Mouse (Mus musculus): Measurements from ENCODE around the gene Tceal1. TPM values are rescaled to one million over a fixed set of nuclear protein-coding genes. Genes with fewer than 3 reads are reported as not detected.
"Not testable (repeated sequence)": the region's sequence is repeated elsewhere in the genome, so short reads cannot be mapped to it uniquely, and the experiment has no call there.

The Tceal1 gene
- polyA plus RNA-seq, 1 experiment from 2014 or later: 2.9 TPM

- Histone ChIP-seq H3K36me3 (ENCODE audit: control insufficient read depth, insufficient read depth, low read length) (no peaks in the 10 kb centered on the region), H3K4me2 (peak overlapping the region; percentile 60), H3K27me3 (replicated peaks; ENCODE audit: control insufficient read depth, insufficient read depth, low read length) (no peaks in the 10 kb centered on the region), H3K9me3 (ENCODE audit: control insufficient read depth, low read length) (no peaks in the 10 kb centered on the region), H3K27ac (ENCODE audit: low read depth, low read length) (no peak overlapping the region), H3K4me1 (replicated peaks; ENCODE audit: control insufficient read depth, insufficient read depth, low read length) (no peaks in the 10 kb centered on the region), H3K4me3 (ENCODE audit: low read depth, low read length) (peak overlapping the region; percentile 47), H3K9ac (ENCODE audit: low read depth, low read length) (peak overlapping the region; percentile 21)
- 14% methylated on average over 15 of the region's 18 CpGs for WGBS
- peak; percentile 60 for ATAC-seq (replicated peaks; ENCODE audit: low FRiP score)
- DNase-seq (ENCODE audit: low spot score): peak; percentile 36
Observed at GRCm38 (mm10) chrX:136708168-136708681, 443 bp downstream of the Tceal1 start.

GRCm38 (mm10) chrX:136708782-136709181 is 1.0 kb downstream of the Tceal1 start:
- H3K27me3 ChIP-seq (replicated peaks; ENCODE audit: control insufficient read depth, insufficient read depth, low read length): no peaks in the 10 kb centered on the region
- H3K9ac ChIP-seq (ENCODE audit: low read depth, low read length): peak overlapping the region; percentile 21
- H3K36me3 ChIP-seq (ENCODE audit: control insufficient read depth, insufficient read depth, low read length): no peaks in the 10 kb centered on the region
- H3K9me3 ChIP-seq (ENCODE audit: control insufficient read depth, low read length): no peaks in the 10 kb centered on the region
- no peak for DNase-seq (ENCODE audit: low spot score)
- H3K4me1 ChIP-seq (replicated peaks; ENCODE audit: control insufficient read depth, insufficient read depth, low read length): no peaks in the 10 kb centered on the region
- H3K4me2 ChIP-seq: peak overlapping the region; percentile 60
- H3K27ac ChIP-seq (ENCODE audit: low read depth, low read length): no peak overlapping the region
- no peak for ATAC-seq (replicated peaks; ENCODE audit: low FRiP score)
- WGBS: 23% methylated on average over 14 of the region's 14 CpGs
- H3K4me3 ChIP-seq (ENCODE audit: low read depth, low read length): peak overlapping the region; percentile 47

- H3K4me3 ChIP-seq (ENCODE audit: low read depth, low read length); ATAC-seq (replicated peaks; ENCODE audit: low FRiP score); H3K27ac ChIP-seq (ENCODE audit: low read depth, low read length); H3K4me2 ChIP-seq; H3K36me3 ChIP-seq (ENCODE audit: control insufficient read depth, insufficient read depth, low read length); H3K27me3 ChIP-seq (replicated peaks; ENCODE audit: control insufficient read depth, insufficient read depth, low read length); H3K9ac ChIP-seq (ENCODE audit: low read depth, low read length); H3K4me1 ChIP-seq (replicated peaks; ENCODE audit: control insufficient read depth, insufficient read depth, low read length); H3K9me3 ChIP-seq (ENCODE audit: control insufficient read depth, low read length); DNase-seq (ENCODE audit: low spot score): not testable (repeated sequence)
- WGBS: 72% methylated on average over 2 of the region's 3 CpGs
Observed at GRCm38 (mm10) chrX:136714742-136715474, 7.1 kb downstream of the Tceal1 start.

- Histone ChIP-seq H3K9me3 (ENCODE audit: control insufficient read depth, low read length) (no peaks in the 10 kb centered on the region), H3K4me2 (no peak overlapping the region), H3K27ac (ENCODE audit: low read depth, low read length) (no peak overlapping the region), H3K4me3 (ENCODE audit: low read depth, low read length) (no peak overlapping the region), H3K27me3 (replicated peaks; ENCODE audit: control insufficient read depth, insufficient read depth, low read length) (no peaks in the 10 kb centered on the region), H3K9ac (ENCODE audit: low read depth, low read length) (no peak overlapping the region), H3K4me1 (replicated peaks; ENCODE audit: control insufficient read depth, insufficient read depth, low read length) (no peaks in the 10 kb centered on the region), H3K36me3 (ENCODE audit: control insufficient read depth, insufficient read depth, low read length) (no peaks in the 10 kb centered on the region)
- 82% methylated on average over 4 of the region's 4 CpGs for WGBS
- ATAC-seq (replicated peaks; ENCODE audit: low FRiP score) (no peak), DNase-seq (ENCODE audit: low spot score) (no peak)
Observed at GRCm38 (mm10) chrX:136732016-136732415, 24.2 kb downstream of the Tceal1 start.

GRCm38 (mm10) chrX:136740087-136740790 is 32.5 kb downstream of the Tceal1 start:
- no peak for DNase-seq (ENCODE audit: low spot score)
- H3K4me2 ChIP-seq: peak overlapping the region; percentile 68
- H3K9me3 ChIP-seq (ENCODE audit: control insufficient read depth, low read length): no peaks in the 10 kb centered on the region
- H3K9ac ChIP-seq (ENCODE audit: low read depth, low read length): peak overlapping the region; percentile 68
- peak overlapping the region; percentile 60 for H3K4me3 ChIP-seq (ENCODE audit: low read depth, low read length)
- no peaks in the 10 kb centered on the region for H3K27me3 ChIP-seq (replicated peaks; ENCODE audit: control insufficient read depth, insufficient read depth, low read length)
- peak overlapping the region; percentile 59; the same call in 1 of the 2 replicates for H3K27ac ChIP-seq (ENCODE audit: low read depth, low read length)
- ATAC-seq (replicated peaks; ENCODE audit: low FRiP score): no peak
- H3K4me1 ChIP-seq (replicated peaks; ENCODE audit: control insufficient read depth, insufficient read depth, low read length): 0 out of 2 replicates have a peak, but pooled peaks cover 2% of the 10 kb centered on the region
- WGBS: 22% methylated on average over 15 of the region's 15 CpGs
- no peaks in the 10 kb centered on the region for H3K36me3 ChIP-seq (ENCODE audit: control insufficient read depth, insufficient read depth, low read length)

GRCm38 (mm10) chrX:136740791-136741650 is 33.2 kb downstream of the Tceal1 start:
- peak; percentile 75 for DNase-seq (ENCODE audit: low spot score)
- H3K4me2 ChIP-seq: peak overlapping the region; percentile 67; the same call in 1 of the 2 replicates

GRCm38 (mm10) chrX:136741651-136742201 is 33.9 kb downstream of the Tceal1 start:
- H3K27me3 ChIP-seq (replicated peaks; ENCODE audit: control insufficient read depth, insufficient read depth, low read length): no peaks in the 10 kb centered on the region
- H3K4me1 ChIP-seq (replicated peaks; ENCODE audit: control insufficient read depth, insufficient read depth, low read length): 0 out of 2 replicates have a peak, but pooled peaks cover 2% of the 10 kb centered on the region
- H3K9ac ChIP-seq (ENCODE audit: low read depth, low read length): peak overlapping the region; percentile 63
- 18% methylated on average over 44 of the region's 46 CpGs for WGBS
- ATAC-seq (replicated peaks; ENCODE audit: low FRiP score) (peak; percentile 79), DNase-seq (ENCODE audit: low spot score) (peak; percentile 81)
- H3K36me3 ChIP-seq (ENCODE audit: control insufficient read depth, insufficient read depth, low read length): no peaks in the 10 kb centered on the region
- peak overlapping the region; percentile 67 for H3K4me2 ChIP-seq
- H3K4me3 ChIP-seq (ENCODE audit: low read depth, low read length): peak overlapping the region; percentile 46
- H3K27ac ChIP-seq (ENCODE audit: low read depth, low read length): peak overlapping the region; percentile 79
- no peaks in the 10 kb centered on the region for H3K9me3 ChIP-seq (ENCODE audit: control insufficient read depth, low read length)

More at GRCm38 (mm10) chrX:136740791-136741650, 33.2 kb downstream of the Tceal1 start:
- Histone ChIP-seq H3K9me3 (ENCODE audit: control insufficient read depth, low read length) (no peaks in the 10 kb centered on the region), H3K36me3 (ENCODE audit: control insufficient read depth, insufficient read depth, low read length) (no peaks in the 10 kb centered on the region), H3K27me3 (replicated peaks; ENCODE audit: control insufficient read depth, insufficient read depth, low read length) (no peaks in the 10 kb centered on the region), H3K4me3 (ENCODE audit: low read depth, low read length) (peak overlapping the region; percentile 60), H3K4me1 (replicated peaks; ENCODE audit: control insufficient read depth, insufficient read depth, low read length) (0 out of 2 replicates have a peak, but pooled peaks cover 2% of the 10 kb centered on the region), H3K27ac (ENCODE audit: low read depth, low read length) (peak overlapping the region; percentile 79), H3K9ac (ENCODE audit: low read depth, low read length) (peak overlapping the region; percentile 68)
- ATAC-seq (replicated peaks; ENCODE audit: low FRiP score): peak; percentile 95
- WGBS: 20% methylated on average over 39 of the region's 39 CpGs

- Histone ChIP-seq H3K36me3 (ENCODE audit: control insufficient read depth, insufficient read depth, low read length) (no peaks in the 10 kb centered on the region), H3K4me1 (replicated peaks; ENCODE audit: control insufficient read depth, insufficient read depth, low read length) (0 out of 2 replicates have a peak, but pooled peaks cover 2% of the 10 kb centered on the region), H3K27me3 (replicated peaks; ENCODE audit: control insufficient read depth, insufficient read depth, low read length) (no peaks in the 10 kb centered on the region), H3K4me3 (ENCODE audit: low read depth, low read length) (peak overlapping the region; percentile 46), H3K27ac (ENCODE audit: low read depth, low read length) (peak overlapping the region; percentile 79), H3K4me2 (peak overlapping the region; percentile 67), H3K9ac (ENCODE audit: low read depth, low read length) (peak overlapping the region; percentile 63), H3K9me3 (ENCODE audit: control insufficient read depth, low read length) (no peaks in the 10 kb centered on the region)
- ATAC-seq (replicated peaks; ENCODE audit: low FRiP score) (no peak), DNase-seq (ENCODE audit: low spot score) (no peak)
- WGBS: 20% methylated on average over 10 of the region's 10 CpGs
Observed at GRCm38 (mm10) chrX:136742241-136742640, 34.5 kb downstream of the Tceal1 start.
